Mouse (Mus musculus) heart, embryonic 16.5 days (tissue): ENCODE results near the gene Traf3ip2. TPM values are rescaled to one million over a fixed set of nuclear protein-coding genes. Genes with fewer than 3 reads are reported as not detected.

ENCODE experiments used
- ATAC-seq: fragments of 200-750 bp; cut with Nextera tagmentation; replicated peaks from 2 replicates; pipeline ENCODE4 v1.8.0; 2017; ENCODE audit warnings: moderate number of reproducible peaks; ENCODE audit not compliant: insufficient read depth, low FRiP score; ENCODE audit errors: extremely low read depth
- H3K27ac ChIP-seq: fragments of 300-500 bp; sonication (generic); 2 replicates; pipeline ENCODE4 v1.5.1; 2014; ENCODE audit warnings: mild to moderate bottlenecking, low read length, control low read depth, moderate library complexity
- H3K27me3 ChIP-seq: fragments of 300-500 bp; sonication (generic); 2 replicates; pipeline ENCODE4 v1.6.1; 2014; ENCODE audit warnings: low read length, mixed read lengths; ENCODE audit not compliant: control insufficient read depth, insufficient read depth
- H3K36me3 ChIP-seq: fragments of 300-500 bp; sonication (generic); 2 replicates; pipeline ENCODE4 v1.6.1; 2014; ENCODE audit not compliant: control insufficient read depth, insufficient read depth
- H3K4me1 ChIP-seq: fragments of 300-500 bp; sonication (generic); 2 replicates; pipeline ENCODE4 v1.6.1; 2014; ENCODE audit warnings: low read length, mixed read lengths; ENCODE audit not compliant: control insufficient read depth, insufficient read depth
- H3K4me2 ChIP-seq: fragments of 300-500 bp; sonication (generic); 2 replicates; pipeline ENCODE4 v1.6.1; 2014; ENCODE audit warnings: low read depth, mild to moderate bottlenecking, control low read depth, low read length
- H3K4me3 ChIP-seq: fragments of 300-500 bp; sonication (generic); 2 replicates; pipeline ENCODE4 v1.5.1; 2014; ENCODE audit warnings: mild to moderate bottlenecking, control low read depth, low read length
- H3K9ac ChIP-seq: fragments of 300-500 bp; sonication (generic); 2 replicates; pipeline ENCODE4 v1.6.1; 2014; ENCODE audit warnings: low read length, control low read depth
- H3K9me3 ChIP-seq: fragments of 300-500 bp; sonication (generic); replicated peaks from 2 replicates; pipeline ENCODE4 v1.6.1; 2016; ENCODE audit warnings: low read length; ENCODE audit not compliant: control insufficient read depth
- WGBS: fragments of 180-500 bp; shearing (Covaris S2); extraction: QIAGEN DNeasy Blood & Tissue Kit; methylation state at CpG from one replicate; pipeline ENCODE4 v1.1.7; 2014; 5-methylcytosine and 5-hydroxymethylcytosine counted together
- polyA plus RNA-seq: library from polyadenylated mRNA; unstranded; fragments of >200 nt; fragmentation: Nextera tagmentation; extraction: Ambion mirVana; gene quantifications from 2 replicates; pipeline ENCODE4 v1.2.1, GENCODE M21; 2015

Traf3ip2 gene
- polyA plus RNA-seq, 1 experiment from 2014 or later = 10.7 TPM

DNA sequence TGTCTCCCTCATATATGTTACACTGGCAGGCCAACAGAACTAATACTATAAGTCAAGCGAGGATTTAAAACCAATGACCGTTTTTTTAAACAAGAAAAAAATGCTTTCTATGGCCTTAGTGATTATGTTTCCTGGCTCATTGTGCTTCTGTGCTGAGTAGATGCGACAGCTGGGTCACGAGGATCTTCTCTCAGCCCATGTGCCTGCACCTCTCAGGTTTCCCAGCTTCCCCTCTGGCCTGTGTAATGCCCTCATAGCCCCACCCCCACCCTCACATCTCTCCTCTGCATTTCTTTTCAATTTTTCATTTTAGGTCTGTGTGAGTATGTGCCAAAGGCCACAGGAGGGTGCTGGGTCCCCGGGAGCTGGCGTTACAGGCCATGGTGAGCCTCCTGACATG is 20.6 kb downstream of the Traf3ip2 start:
- no peaks in the 10 kb centered on the region for H3K27me3 ChIP-seq
- H3K9ac ChIP-seq = no peak overlapping the region
- ATAC-seq = no peak
- peaks cover 32% of the 10 kb centered on the region for H3K4me1 ChIP-seq
- no peak overlapping the region for H3K4me2 ChIP-seq
- H3K36me3 ChIP-seq = peaks cover 14% of the 10 kb centered on the region; the same call in 1 of the 2 replicates
- no peak overlapping the region for H3K27ac ChIP-seq
- H3K9me3 ChIP-seq = no peaks in the 10 kb centered on the region
- WGBS = 87% methylated on average over 6 of the region's 6 CpGs
- H3K4me3 ChIP-seq = no peak overlapping the region

DNA sequence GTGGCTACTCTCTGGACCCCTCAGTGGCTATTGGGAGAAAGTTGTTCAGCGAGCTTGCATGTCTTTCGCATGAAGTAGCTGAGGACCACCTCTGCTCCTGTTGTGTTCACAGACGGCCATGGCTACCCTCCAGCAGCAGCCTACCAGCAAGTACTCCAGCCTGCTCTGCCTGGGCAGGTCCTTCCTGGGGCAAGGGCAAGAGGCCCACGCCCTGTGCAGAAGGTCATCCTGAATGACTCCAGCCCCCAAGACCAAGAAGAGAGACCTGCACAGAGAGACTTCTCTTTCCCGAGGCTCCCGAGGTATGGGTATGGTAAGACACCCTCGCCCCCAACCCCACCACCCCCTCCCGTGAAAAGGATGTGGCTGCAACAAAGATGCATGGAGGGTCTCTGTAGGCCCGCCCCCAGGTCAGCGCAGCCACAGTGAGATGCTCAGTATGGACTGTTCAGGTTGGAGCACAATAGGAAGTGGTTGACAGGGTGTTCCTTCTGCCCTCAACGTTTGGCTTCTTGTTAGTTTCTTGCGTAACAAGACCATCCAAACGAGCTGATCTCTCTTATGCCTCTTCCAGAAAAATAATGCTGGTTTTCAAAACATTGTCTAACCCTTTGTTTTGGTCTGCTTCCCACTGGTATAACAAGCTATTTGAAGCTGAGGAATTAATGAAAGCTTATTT is 21.8 kb downstream of the Traf3ip2 start:
- Histone ChIP-seq H3K9ac (no peak overlapping the region), H3K9me3 (no peaks in the 10 kb centered on the region), H3K4me3 (no peak overlapping the region), H3K4me1 (peaks cover 24% of the 10 kb centered on the region), H3K36me3 (peaks cover 14% of the 10 kb centered on the region), H3K27me3 (no peaks in the 10 kb centered on the region), H3K4me2 (no peak overlapping the region), H3K27ac (no peak overlapping the region)
- 89% methylated on average over 13 of the region's 13 CpGs for WGBS
- ATAC-seq = no peak

DNA sequence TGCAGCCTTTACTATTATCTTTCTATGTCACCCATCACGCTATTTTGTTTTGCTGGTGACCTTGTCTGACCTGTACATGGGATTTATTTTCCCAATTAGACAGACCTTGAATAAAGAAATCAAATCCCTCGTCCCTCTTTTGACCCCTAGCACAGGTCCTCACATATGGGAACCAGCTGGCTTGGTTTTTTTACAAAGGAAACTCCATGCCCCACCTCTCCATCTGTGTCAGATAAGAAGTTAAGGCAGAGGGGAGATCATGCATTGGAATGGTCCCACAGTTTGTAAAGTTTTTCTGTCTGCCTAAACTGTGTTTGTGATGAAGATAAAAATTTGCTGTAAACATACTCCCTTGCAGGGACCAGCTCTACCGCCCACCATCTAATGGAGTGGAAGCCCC is 26.1 kb downstream of the Traf3ip2 start:
- 57% methylated on average over 3 of the region's 3 CpGs for WGBS
- no peaks in the 10 kb centered on the region for H3K9me3 ChIP-seq
- H3K27me3 ChIP-seq = no peaks in the 10 kb centered on the region
- ATAC-seq = no peak
- no peak overlapping the region for H3K9ac ChIP-seq
- peaks cover 7% of the 10 kb centered on the region for H3K4me1 ChIP-seq
- no peak overlapping the region for H3K27ac ChIP-seq
- H3K4me3 ChIP-seq = no peak overlapping the region
- H3K4me2 ChIP-seq = no peak overlapping the region
- peaks cover 16% of the 10 kb centered on the region for H3K36me3 ChIP-seq

DNA sequence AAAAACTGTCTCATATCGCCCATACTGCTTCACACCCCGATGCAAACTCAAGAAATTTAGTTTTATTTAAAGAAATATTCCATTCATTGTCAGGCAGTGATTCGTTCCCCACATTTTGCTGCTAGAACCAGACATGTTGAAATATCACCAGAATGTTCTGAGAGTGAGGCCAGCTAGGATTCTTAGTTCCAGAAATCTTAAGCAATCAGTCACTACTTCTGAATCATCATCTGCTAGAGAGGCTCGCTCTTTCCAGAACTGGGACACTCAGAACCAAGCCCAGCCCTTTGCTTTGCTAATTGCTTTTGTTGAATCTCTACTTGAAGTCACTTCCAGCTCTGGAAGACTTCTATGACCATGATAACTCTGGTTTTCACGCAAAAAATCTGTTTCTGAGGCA is 27.0 kb downstream of the Traf3ip2 start:
- 84% methylated on average over 5 of the region's 5 CpGs for WGBS
- no peaks in the 10 kb centered on the region for H3K9me3 ChIP-seq
- ATAC-seq = no peak
- H3K4me1 ChIP-seq = peaks cover 7% of the 10 kb centered on the region
- H3K9ac ChIP-seq = no peak overlapping the region
- no peaks in the 10 kb centered on the region for H3K27me3 ChIP-seq
- H3K36me3 ChIP-seq = peaks cover 15% of the 10 kb centered on the region
- no peak overlapping the region for H3K4me2 ChIP-seq
- H3K4me3 ChIP-seq = no peak overlapping the region
- H3K27ac ChIP-seq = no peak overlapping the region

DNA sequence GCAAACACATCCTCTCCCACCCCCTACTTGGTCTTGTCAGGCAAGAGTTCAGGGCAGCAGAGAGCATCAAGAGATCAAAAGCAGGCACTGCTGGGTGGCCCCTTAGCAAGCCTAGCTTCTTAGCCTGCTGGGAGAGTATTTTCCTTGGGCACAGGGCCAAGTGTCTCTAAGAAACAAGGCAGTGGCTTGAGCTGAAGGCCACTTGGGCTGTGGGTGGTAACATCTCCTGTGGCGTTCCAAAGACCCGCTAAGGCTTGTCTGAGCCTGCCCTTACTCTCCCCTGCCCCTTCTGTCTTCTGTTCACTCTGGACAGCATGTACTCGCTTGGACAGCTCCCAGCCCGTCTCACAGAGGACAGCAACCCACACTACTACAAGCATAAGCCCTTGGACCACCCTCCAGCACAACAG is 28.1 kb downstream of the Traf3ip2 start:
- peak; percentile 28; the same call in 1 of the 2 replicates for ATAC-seq
- no peak overlapping the region for H3K27ac ChIP-seq

DNA sequence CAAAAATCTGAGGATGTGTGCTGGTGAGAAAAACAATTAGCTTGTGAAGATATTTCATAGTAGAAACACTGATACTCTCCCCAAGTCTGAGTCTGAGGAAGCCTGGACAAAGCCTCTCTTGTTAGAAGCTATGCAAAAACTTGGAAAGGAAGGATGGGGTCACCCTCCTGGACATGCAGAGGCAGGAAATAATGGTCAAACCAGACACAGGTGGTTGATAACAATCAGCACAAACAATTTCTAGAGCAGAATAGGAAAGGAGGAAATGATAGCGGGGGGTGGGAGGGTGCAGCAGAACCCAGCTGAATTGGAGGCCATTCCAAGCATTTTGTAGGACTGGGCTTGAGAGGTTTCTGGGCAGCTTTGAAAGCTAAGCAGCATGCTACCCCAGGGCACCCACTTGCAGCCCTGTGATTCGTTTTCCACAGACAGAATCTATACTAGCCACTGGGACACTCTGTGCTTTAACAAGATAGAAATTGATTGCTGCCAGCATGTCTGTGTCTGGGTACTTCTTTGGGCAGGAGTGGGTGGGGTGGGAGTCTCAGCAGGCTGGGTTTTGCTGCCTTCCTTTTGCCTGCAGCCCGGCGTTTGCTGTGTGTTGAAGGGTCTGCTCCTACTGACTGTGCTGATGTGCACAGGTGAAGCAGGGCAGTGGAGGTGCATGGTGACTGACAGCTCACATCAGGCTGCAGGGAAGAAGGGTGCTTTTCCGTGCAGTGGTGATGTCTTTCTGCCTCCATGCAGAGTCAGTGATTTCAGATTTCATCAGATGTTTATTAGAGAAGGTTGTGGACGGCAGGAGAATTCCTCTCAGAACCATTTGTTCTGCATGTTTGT is 33.3 kb downstream of the Traf3ip2 start:
- 30% methylated on average over 6 of the region's 6 CpGs for WGBS
- no peak overlapping the region for H3K4me2 ChIP-seq
- peak; percentile 12; the same call in 1 of the 2 replicates for ATAC-seq

More for the DNA sequence above, 28.1 kb downstream of the Traf3ip2 start:
- 28% methylated on average over 4 of the region's 4 CpGs for WGBS
- Histone ChIP-seq H3K4me3 (no peak overlapping the region), H3K9ac (no peak overlapping the region), H3K4me1 (peaks cover 7% of the 10 kb centered on the region), H3K4me2 (no peak overlapping the region), H3K9me3 (no peaks in the 10 kb centered on the region), H3K36me3 (peaks cover 7% of the 10 kb centered on the region), H3K27me3 (no peaks in the 10 kb centered on the region)

DNA sequence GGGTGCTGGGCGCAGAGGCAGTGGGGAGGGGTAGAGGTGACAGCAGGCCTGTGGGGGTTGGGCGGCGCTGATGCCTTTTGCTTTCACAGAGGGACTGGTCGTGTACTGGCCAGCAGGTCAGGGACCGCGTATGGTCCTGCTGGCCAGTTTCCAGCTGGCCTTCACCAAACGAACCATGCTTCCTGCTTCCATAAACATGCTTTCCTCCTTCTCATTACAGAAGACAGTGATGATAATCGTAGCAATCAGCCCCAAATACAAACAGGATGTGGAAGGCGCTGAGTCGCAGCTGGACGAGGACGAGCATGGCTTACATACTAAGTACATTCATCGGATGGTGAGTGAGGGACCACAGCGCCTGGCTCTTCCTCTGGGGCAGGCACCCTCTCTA is 33.9 kb downstream of the Traf3ip2 start:
- peaks cover 15% of the 10 kb centered on the region for H3K4me1 ChIP-seq
- no peak overlapping the region for H3K4me2 ChIP-seq
- no peak overlapping the region for H3K9ac ChIP-seq
- no peaks in the 10 kb centered on the region for H3K27me3 ChIP-seq
- peaks cover 30% of the 10 kb centered on the region for H3K36me3 ChIP-seq
- H3K9me3 ChIP-seq = no peaks in the 10 kb centered on the region
- no peak overlapping the region for H3K4me3 ChIP-seq
- WGBS = 40% methylated on average over 14 of the region's 14 CpGs
- ATAC-seq = peak; percentile 52; the same call in 1 of the 2 replicates
- H3K27ac ChIP-seq = no peak overlapping the region; the same call in 1 of the 2 replicates

More for the DNA sequence above, 33.3 kb downstream of the Traf3ip2 start:
- H3K4me3 ChIP-seq = no peak overlapping the region
- peak overlapping the region; percentile 33 for H3K27ac ChIP-seq
- H3K4me1 ChIP-seq = peaks cover 16% of the 10 kb centered on the region
- H3K9ac ChIP-seq = no peak overlapping the region
- no peaks in the 10 kb centered on the region for H3K27me3 ChIP-seq
- H3K36me3 ChIP-seq = peaks cover 24% of the 10 kb centered on the region
- no peaks in the 10 kb centered on the region for H3K9me3 ChIP-seq

DNA sequence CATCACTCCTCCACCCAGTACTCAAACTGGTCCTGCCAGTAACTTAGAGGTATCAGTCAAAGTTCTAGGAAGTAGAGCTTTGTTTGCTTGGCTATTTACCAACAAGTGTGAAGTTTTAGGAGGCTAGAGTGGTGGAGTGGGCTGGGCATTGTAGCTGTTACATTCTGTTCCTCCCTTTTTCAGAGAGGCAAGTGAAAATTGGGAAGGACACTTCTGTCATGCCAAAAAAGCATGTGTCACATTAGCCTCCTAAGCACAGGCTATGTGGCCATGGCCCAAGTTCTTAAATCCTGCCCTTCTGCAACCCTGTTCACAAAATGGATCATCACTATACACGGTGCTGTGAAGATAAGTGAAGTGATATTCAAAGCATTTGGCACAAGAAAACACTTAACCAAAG is 34.4 kb downstream of the Traf3ip2 start:
- Histone ChIP-seq H3K9ac (no peak overlapping the region), H3K9me3 (no peaks in the 10 kb centered on the region), H3K36me3 (peaks cover 34% of the 10 kb centered on the region), H3K27ac (no peak overlapping the region; the same call in 1 of the 2 replicates), H3K27me3 (no peaks in the 10 kb centered on the region), H3K4me1 (peaks cover 15% of the 10 kb centered on the region), H3K4me3 (no peak overlapping the region), H3K4me2 (peak overlapping the region; percentile 1; the same call in 1 of the 2 replicates)
- 35% methylated on average over 1 of the region's 1 CpGs for WGBS
- ATAC-seq = no peak

DNA sequence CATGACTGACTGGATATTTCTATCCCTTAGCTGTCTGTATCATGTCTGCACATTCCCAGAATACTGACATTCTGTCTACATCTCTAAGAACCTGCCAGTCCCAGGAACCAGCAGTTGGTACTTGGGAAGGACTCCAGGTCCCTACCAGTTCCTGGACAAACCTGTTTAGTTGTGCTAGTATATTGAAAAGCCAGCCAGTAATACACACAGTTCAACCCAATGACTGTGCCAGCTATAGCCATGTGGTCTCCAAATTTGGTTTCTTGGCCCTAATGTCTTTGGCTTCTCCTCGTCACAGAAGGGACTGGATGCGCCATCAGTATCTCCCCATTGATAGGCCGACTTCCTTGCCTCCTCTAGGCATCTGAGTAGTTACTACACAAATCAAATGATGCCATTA is 35.5 kb downstream of the Traf3ip2 start:
- H3K4me2 ChIP-seq = no peak overlapping the region
- H3K4me3 ChIP-seq = no peak overlapping the region
- no peak overlapping the region for H3K27ac ChIP-seq
- no peaks in the 10 kb centered on the region for H3K9me3 ChIP-seq
- H3K27me3 ChIP-seq = no peaks in the 10 kb centered on the region
- H3K4me1 ChIP-seq = peaks cover 15% of the 10 kb centered on the region
- H3K36me3 ChIP-seq = peaks cover 31% of the 10 kb centered on the region
- no peak overlapping the region for H3K9ac ChIP-seq
- no peak for ATAC-seq
- WGBS = 85% methylated on average over 3 of the region's 3 CpGs
